Mouse (Mus musculus) lung, postnatal 0 days (tissue): ENCODE results near the gene Zfp688.

Source experiments
- CTCF ChIP-seq: IDR thresholded peaks from 2 replicates; pipeline ENCODE4 v1.5.1; 2016; ENCODE audit warnings: antibody characterized with exemption, mild to moderate bottlenecking
- EP300 ChIP-seq: IDR thresholded peaks from 2 replicates; pipeline ENCODE4 v1.6.1; 2016; ENCODE audit warnings: antibody characterized with exemption, mild to moderate bottlenecking, control low read depth

DNA sequence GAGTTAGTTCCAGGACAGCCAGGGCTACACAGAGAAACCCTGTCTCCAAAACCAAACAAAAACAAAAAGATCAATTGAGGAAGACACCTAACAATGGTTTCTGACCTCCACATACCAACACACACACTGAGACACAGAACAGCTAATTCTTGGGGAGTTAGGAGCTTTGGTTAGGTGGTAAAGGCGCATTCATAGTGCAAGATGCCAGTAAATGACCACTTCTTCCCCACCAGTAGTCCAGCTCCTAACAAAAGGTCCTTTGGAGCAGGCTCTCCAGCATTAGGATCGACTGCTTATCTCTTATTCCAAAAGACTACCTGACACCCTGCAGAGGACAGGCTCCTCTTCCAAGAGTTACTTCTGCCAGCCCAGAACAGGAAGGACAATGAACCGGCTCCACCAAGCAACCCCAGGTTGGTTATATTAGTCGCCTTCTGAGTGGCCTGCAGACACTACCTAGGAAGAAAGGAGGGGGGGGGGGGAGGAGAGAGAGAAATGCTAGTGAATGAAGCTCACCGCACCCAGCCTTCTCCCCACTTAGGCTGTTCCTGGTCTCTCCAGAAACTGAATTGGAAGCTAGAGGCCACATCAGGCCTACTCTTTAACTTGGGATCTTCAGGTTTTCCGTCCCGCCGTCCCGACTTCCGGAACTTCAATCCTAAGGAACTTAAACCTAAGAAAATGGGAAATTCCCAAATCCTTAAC lies 48.3 kb upstream of the Zfp688 start:
- TF ChIP-seq CTCF = no peak
- TF ChIP-seq EP300 = no peak
